Mouse (Mus musculus) heart, embryonic 14.5 days (tissue): ENCODE measurements at regions not wholly inside any gene's neighbourhood (a gene's known extent, or its start where the extent isn't known, plus 50 kb on each side); places are given as distances from the start of the nearest gene placed in this dataset.
A peak's percentile ranks its signal among the peaks of the same experiment; 100 is the strongest.

ENCODE experiments used
- ATAC-seq: fragments of 200-750 bp; cut with Nextera tagmentation; 2 replicates; pipeline ENCODE4 v1.8.0; 2017; ENCODE audit warnings: low read depth, moderate TSS enrichment; ENCODE audit not compliant: insufficient number of reproducible peaks, insufficient read depth, low FRiP score
- H3K27ac ChIP-seq, 2 experiments: fragments of 200-500 bp in 1 of 2; fragments of 300-500 bp in 1 of 2; sonication (generic) in 1 of 2; replicated peaks in 1 of 2; 2 replicates each; pipeline ENCODE4 v1.5.1; 2012 to 2014; ENCODE audit warnings: low read depth in 2 of 2, low read length in 2 of 2, control low read depth in 1 of 2, mild to moderate bottlenecking in 1 of 2, mixed read lengths in 1 of 2; ENCODE audit not compliant: control insufficient read depth in 1 of 2, insufficient read depth in 1 of 2
- H3K27me3 ChIP-seq: fragments of 300-500 bp; sonication (generic); 2 replicates; pipeline ENCODE4 v1.6.1; 2014; ENCODE audit warnings: mild to moderate bottlenecking, low read length, control low read depth; ENCODE audit not compliant: control insufficient read depth, insufficient read depth
- H3K36me3 ChIP-seq: fragments of 300-500 bp; sonication (generic); 2 replicates; pipeline ENCODE4 v1.6.1; 2014; ENCODE audit warnings: mild to moderate bottlenecking, control low read depth, low read length, mixed read lengths; ENCODE audit not compliant: control insufficient read depth, insufficient read depth
- H3K4me1 ChIP-seq, 2 experiments: fragments of 200-500 bp in 1 of 2; fragments of 300-500 bp in 1 of 2; sonication (generic) in 1 of 2; 2 replicates each; pipeline ENCODE4 v1.6.1; 2012 to 2014; ENCODE audit warnings: low read length in 2 of 2, control low read depth in 1 of 2, mixed read lengths in 1 of 2; ENCODE audit not compliant: control insufficient read depth in 2 of 2, insufficient read depth in 2 of 2
- H3K4me2 ChIP-seq: fragments of 300-500 bp; sonication (generic); 2 replicates; pipeline ENCODE4 v1.6.1; 2014; ENCODE audit warnings: mild to moderate bottlenecking, low read length
- H3K4me3 ChIP-seq, 2 experiments: fragments of 200-500 bp in 1 of 2; fragments of 300-500 bp in 1 of 2; sonication (generic) in 1 of 2; 2 replicates each; pipeline ENCODE4 v1.5.1; 2012 to 2014; ENCODE audit warnings: low read length in 2 of 2, mild to moderate bottlenecking in 2 of 2, control low read depth in 1 of 2, low read depth in 1 of 2, moderate library complexity in 1 of 2; ENCODE audit not compliant: control insufficient read depth in 1 of 2, insufficient read depth in 1 of 2
- H3K9ac ChIP-seq: fragments of 300-500 bp; sonication (generic); 2 replicates; pipeline ENCODE4 v1.6.1; 2014; ENCODE audit warnings: mild to moderate bottlenecking, low read length
- H3K9me3 ChIP-seq: fragments of 300-500 bp; sonication (generic); 2 replicates; pipeline ENCODE4 v1.6.1; 2016; ENCODE audit warnings: low read length, control low read depth; ENCODE audit not compliant: control insufficient read depth
- WGBS: fragments of 180-500 bp; shearing (Covaris S2); extraction: QIAGEN DNeasy Blood & Tissue Kit; methylation state at CpG from one replicate; pipeline ENCODE4 v1.1.7; 2014; 5-methylcytosine and 5-hydroxymethylcytosine counted together

GRCm38 (mm10) chr15:67262269-67262668, 761.6 kb upstream of the Lrrc6 start:
- no peak for ATAC-seq
- H3K36me3 ChIP-seq, result no peaks in the 10 kb centered on the region
- no peak overlapping the region for H3K4me2 ChIP-seq
- H3K9me3 ChIP-seq, result no peaks in the 10 kb centered on the region
- no peak overlapping the region for H3K9ac ChIP-seq
- WGBS, result 84% methylated on average over 2 of the region's 2 CpGs
- H3K27me3 ChIP-seq, result no peaks in the 10 kb centered on the region
- H3K4me3 ChIP-seq, result no peak overlapping the region
- H3K27ac ChIP-seq, result no peak overlapping the region
- no peaks in the 10 kb centered on the region for H3K4me1 ChIP-seq

- Histone ChIP-seq H3K27me3 (no peaks in the 10 kb centered on the region), H3K9me3 (no peaks in the 10 kb centered on the region), H3K27ac (no peak overlapping the region), H3K36me3 (no peaks in the 10 kb centered on the region), H3K4me2 (no peak overlapping the region), H3K4me3 (no peak overlapping the region), H3K9ac (no peak overlapping the region), H3K4me1 (no peaks in the 10 kb centered on the region)
- ATAC-seq, result no peak
- WGBS, result 61% methylated on average over 3 of the region's 3 CpGs
Measured at GRCm38 (mm10) chr15:67260666-67261065, 760.0 kb upstream of the Lrrc6 start.

- H3K27ac ChIP-seq, result peak overlapping the region; percentile 25 to 46
Measured at GRCm38 (mm10) chr15:67249147-67249546, 748.4 kb upstream of the Lrrc6 start.

GRCm38 (mm10) chr15:67248471-67248870, 747.8 kb upstream of the Lrrc6 start:
- H3K4me1 ChIP-seq, result peaks cover 0 to 12% of the 10 kb centered on the region in 2 experiments; a peak in 2 of 4 replicates
- no peak overlapping the region for H3K4me2 ChIP-seq
- H3K36me3 ChIP-seq, result no peaks in the 10 kb centered on the region
- H3K27me3 ChIP-seq, result no peaks in the 10 kb centered on the region
- H3K9ac ChIP-seq, result no peak overlapping the region
- no peak overlapping the region for H3K27ac ChIP-seq
- H3K4me3 ChIP-seq, result no peak overlapping the region
- no peaks in the 10 kb centered on the region for H3K9me3 ChIP-seq
- ATAC-seq, result no peak

More at GRCm38 (mm10) chr15:67249147-67249546, 748.4 kb upstream of the Lrrc6 start:
- 5% methylated on average over 4 of the region's 4 CpGs for WGBS
- no peaks in the 10 kb centered on the region for H3K9me3 ChIP-seq
- no peak for ATAC-seq
- peak overlapping the region; percentile 36 for H3K9ac ChIP-seq
- peak overlapping the region; percentile 46 for H3K4me2 ChIP-seq
- H3K36me3 ChIP-seq, result no peaks in the 10 kb centered on the region
- H3K27me3 ChIP-seq, result no peaks in the 10 kb centered on the region
- no peak overlapping the region for H3K4me3 ChIP-seq
- peaks cover 0 to 12% of the 10 kb centered on the region in 2 experiments; a peak in 2 of 4 replicates for H3K4me1 ChIP-seq

- H3K9ac ChIP-seq, result no peak overlapping the region
- no peak overlapping the region for H3K4me2 ChIP-seq
- WGBS, result 79% methylated on average over 4 of the region's 4 CpGs
- H3K36me3 ChIP-seq, result no peaks in the 10 kb centered on the region
- no peak for ATAC-seq
- peaks cover 0 to 12% of the 10 kb centered on the region in 2 experiments; a peak in 2 of 4 replicates for H3K4me1 ChIP-seq
- no peak overlapping the region for H3K4me3 ChIP-seq
- H3K27ac ChIP-seq, result no peak overlapping the region
- no peaks in the 10 kb centered on the region for H3K9me3 ChIP-seq
- no peaks in the 10 kb centered on the region for H3K27me3 ChIP-seq
Measured at GRCm38 (mm10) chr15:67245658-67246268, 745.1 kb upstream of the Lrrc6 start.

GRCm38 (mm10) chr15:67244908-67245657, 744.4 kb upstream of the Lrrc6 start:
- H3K27me3 ChIP-seq, result no peaks in the 10 kb centered on the region
- no peaks in the 10 kb centered on the region for H3K9me3 ChIP-seq
- no peaks in the 10 kb centered on the region for H3K36me3 ChIP-seq
- H3K27ac ChIP-seq, result no peak overlapping the region
- WGBS, result 55% methylated on average over 10 of the region's 10 CpGs
- H3K4me3 ChIP-seq, result no peak overlapping the region
- no peak overlapping the region for H3K9ac ChIP-seq
- H3K4me1 ChIP-seq, result peaks cover 0 to 12% of the 10 kb centered on the region in 2 experiments; a peak in 2 of 4 replicates
- no peak overlapping the region for H3K4me2 ChIP-seq
- ATAC-seq, result no peak

GRCm38 (mm10) chr15:67235107-67235785, 734.5 kb upstream of the Lrrc6 start:
- no peaks in the 10 kb centered on the region for H3K36me3 ChIP-seq
- H3K9ac ChIP-seq, result no peak overlapping the region
- no peaks in the 10 kb centered on the region for H3K4me1 ChIP-seq
- no peak overlapping the region for H3K4me3 ChIP-seq
- no peak overlapping the region for H3K4me2 ChIP-seq
- H3K9me3 ChIP-seq, result no peaks in the 10 kb centered on the region
- no peak overlapping the region for H3K27ac ChIP-seq
- no peaks in the 10 kb centered on the region for H3K27me3 ChIP-seq
- 72% methylated on average over 5 of the region's 5 CpGs for WGBS
- ATAC-seq, result no peak
